Mouse (Mus musculus) neural tube, embryonic 11.5 days (tissue): ENCODE results near the gene Snx19. TPM values are rescaled to one million over a fixed set of nuclear protein-coding genes. Genes with fewer than 3 reads are reported as not detected.
A peak's percentile ranks its signal among the peaks of the same experiment; 100 is the strongest.

Experiments
- ATAC-seq: fragments of 200-750 bp; cut with Nextera tagmentation; 2 replicates; pipeline ENCODE4 v1.8.0; 2017; ENCODE audit warnings: moderate number of reproducible peaks, mild to moderate bottlenecking, moderate TSS enrichment, moderate library complexity; ENCODE audit not compliant: insufficient read depth, low FRiP score, low TSS enrichment
- DNase-seq: peaks from one replicate; pipeline ENCODE4 v3.0.0-alpha.2; 2015; ENCODE audit warnings: low spot score
- H3K27ac ChIP-seq: fragments of 300-500 bp; sonication (generic); 2 replicates; pipeline ENCODE4 v1.5.1; 2014; ENCODE audit warnings: low read depth, mild to moderate bottlenecking, low read length
- H3K27me3 ChIP-seq: fragments of 300-500 bp; sonication (generic); 2 replicates; pipeline ENCODE4 v1.6.1; 2014; ENCODE audit warnings: mild to moderate bottlenecking, low read length, mixed read lengths; ENCODE audit not compliant: control insufficient read depth, insufficient read depth
- H3K36me3 ChIP-seq: fragments of 300-500 bp; sonication (generic); 2 replicates; pipeline ENCODE4 v1.6.1; 2014; ENCODE audit warnings: mild to moderate bottlenecking, low read length, moderate library complexity, mixed read lengths; ENCODE audit not compliant: control insufficient read depth, insufficient read depth
- H3K4me1 ChIP-seq: fragments of 300-500 bp; sonication (generic); 2 replicates; pipeline ENCODE4 v1.6.1; 2014; ENCODE audit warnings: low read length, mixed read lengths; ENCODE audit not compliant: control insufficient read depth, insufficient read depth
- H3K4me2 ChIP-seq: fragments of 300-500 bp; sonication (generic); 2 replicates; pipeline ENCODE4 v1.6.1; 2014; ENCODE audit warnings: low read depth, mild to moderate bottlenecking, moderate library complexity
- H3K4me3 ChIP-seq: fragments of 300-500 bp; sonication (generic); 2 replicates; pipeline ENCODE4 v1.5.1; 2014; ENCODE audit warnings: low read depth, low read length
- H3K9ac ChIP-seq: fragments of 300-500 bp; sonication (generic); 2 replicates; pipeline ENCODE4 v1.6.1; 2014; ENCODE audit warnings: mild to moderate bottlenecking, low read length
- H3K9me3 ChIP-seq: fragments of 300-500 bp; sonication (generic); 2 replicates; pipeline ENCODE4 v1.6.1; 2016; ENCODE audit warnings: low read length; ENCODE audit not compliant: control insufficient read depth
- WGBS: fragments of 180-500 bp; shearing (Covaris S2); extraction: QIAGEN DNeasy Blood & Tissue Kit; methylation state at CpG from one replicate; pipeline ENCODE4 v1.1.7; 2014; 5-methylcytosine and 5-hydroxymethylcytosine counted together
- polyA plus RNA-seq: library from polyadenylated mRNA; unstranded; fragments of >200 nt; fragmentation: Nextera tagmentation; extraction: Ambion mirVana; gene quantifications from 2 replicates; pipeline ENCODE4 v1.2.1, GENCODE M21; 2014

Snx19 gene
- polyA plus RNA-seq, 1 experiment from 2014 or later: 32.3 TPM

- WGBS: 85% methylated on average over 6 of the region's 6 CpGs
Measured at GRCm38 (mm10) chr9:30456250-30456649, 29.3 kb downstream of the Snx19 start.

GRCm38 (mm10) chr9:30460501-30460900 lies 33.6 kb downstream of the Snx19 start:
- no peak overlapping the region for H3K9ac ChIP-seq
- no peak for DNase-seq
- no peaks in the 10 kb centered on the region for H3K4me1 ChIP-seq
- no peak overlapping the region for H3K4me2 ChIP-seq
- whole genome bisulfite sequencing: 77% methylated on average over 8 of the region's 8 CpGs
- peaks cover 4% of the 10 kb centered on the region; the same call in 1 of the 2 replicates for H3K36me3 ChIP-seq
- no peak for ATAC-seq
- H3K4me3 ChIP-seq: no peak overlapping the region
- H3K27me3 ChIP-seq: no peaks in the 10 kb centered on the region
- no peaks in the 10 kb centered on the region for H3K9me3 ChIP-seq
- no peak overlapping the region for H3K27ac ChIP-seq

More at GRCm38 (mm10) chr9:30456250-30456649, 29.3 kb downstream of the Snx19 start:
- Histone ChIP-seq H3K36me3 (no peaks in the 10 kb centered on the region), H3K4me2 (no peak overlapping the region), H3K4me3 (no peak overlapping the region), H3K4me1 (no peaks in the 10 kb centered on the region), H3K27ac (no peak overlapping the region), H3K9me3 (no peaks in the 10 kb centered on the region), H3K27me3 (no peaks in the 10 kb centered on the region), H3K9ac (no peak overlapping the region)
- no peak for ATAC-seq
- DNase-seq: no peak

DNA sequence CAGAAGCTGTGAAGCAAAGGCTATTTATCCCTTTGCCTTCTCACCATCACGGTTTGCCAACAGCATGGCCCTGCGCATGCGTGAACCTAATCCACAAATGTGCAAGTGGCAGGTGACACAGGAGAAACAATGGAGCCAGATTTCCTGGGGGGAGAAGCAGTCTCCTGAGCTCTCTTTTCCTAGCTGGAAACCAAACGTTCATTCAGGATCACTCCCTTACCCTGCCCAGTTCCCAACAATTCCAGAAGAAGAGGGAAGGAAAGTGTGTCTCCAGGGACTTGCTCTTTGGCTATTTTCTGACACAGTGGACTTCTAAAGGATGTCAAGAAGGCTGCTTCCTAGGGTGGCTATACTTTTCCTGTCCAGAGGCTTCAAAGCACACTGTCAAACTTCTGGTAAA lies 37.8 kb downstream of the Snx19 start:
- DNase-seq (no peak), ATAC-seq (no peak)
- Histone ChIP-seq H3K4me1 (no peaks in the 10 kb centered on the region), H3K4me2 (no peak overlapping the region), H3K27me3 (no peaks in the 10 kb centered on the region), H3K4me3 (no peak overlapping the region), H3K9ac (no peak overlapping the region), H3K36me3 (peaks cover 4% of the 10 kb centered on the region), H3K9me3 (no peaks in the 10 kb centered on the region), H3K27ac (no peak overlapping the region)
- WGBS: 82% methylated on average over 4 of the region's 4 CpGs

DNA sequence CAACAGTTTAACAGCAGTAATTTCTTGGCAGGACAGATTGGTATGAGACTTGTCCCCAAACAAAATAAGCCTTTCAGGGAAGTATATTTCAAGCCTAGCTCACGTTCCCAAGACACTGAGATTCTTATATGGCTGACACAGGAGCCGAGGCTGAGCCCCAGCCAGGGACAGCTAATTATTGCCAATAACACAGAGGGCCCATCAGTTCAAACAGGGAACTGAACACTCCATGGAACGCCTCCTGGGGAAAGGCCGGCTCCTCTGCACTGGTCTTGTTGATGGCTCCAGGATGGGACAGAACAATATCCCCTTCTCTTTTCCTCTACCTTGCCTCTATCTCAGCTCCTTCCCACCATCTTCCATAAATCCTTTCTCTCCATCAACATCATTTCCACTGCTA lies 53.1 kb downstream of the Snx19 start:
- no peak for DNase-seq

DNA sequence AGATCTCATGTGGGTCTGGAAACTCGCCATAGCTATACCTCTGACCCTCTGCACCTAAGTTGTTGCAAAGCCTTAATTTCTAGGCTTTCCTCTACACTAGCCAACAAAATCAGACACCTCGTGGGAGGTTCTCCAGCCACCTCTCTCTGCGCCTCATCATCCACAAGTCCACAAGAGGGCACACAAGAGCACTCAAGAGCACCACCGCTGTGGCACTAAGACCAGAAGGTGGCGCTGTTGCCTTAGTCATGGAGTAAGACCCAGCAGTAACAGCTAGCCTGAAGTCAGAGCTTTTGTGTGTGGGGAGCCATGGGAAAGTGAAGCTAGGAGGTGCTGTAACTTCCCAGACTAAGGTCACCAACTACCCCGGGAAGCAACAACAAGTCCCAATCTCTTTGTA lies 53.6 kb downstream of the Snx19 start:
- Histone ChIP-seq H3K9ac (no peak overlapping the region), H3K4me2 (no peak overlapping the region), H3K36me3 (no peaks in the 10 kb centered on the region), H3K9me3 (no peaks in the 10 kb centered on the region), H3K4me1 (no peaks in the 10 kb centered on the region), H3K27ac (no peak overlapping the region), H3K4me3 (no peak overlapping the region), H3K27me3 (no peaks in the 10 kb centered on the region)
- WGBS: 4% methylated on average over 6 of the region's 6 CpGs
- peak; percentile 91 for ATAC-seq
- DNase-seq: peak; percentile 96

More for the DNA sequence above, 53.1 kb downstream of the Snx19 start:
- WGBS: 67% methylated on average over 4 of the region's 4 CpGs
- no peaks in the 10 kb centered on the region for H3K27me3 ChIP-seq
- no peak overlapping the region for H3K4me2 ChIP-seq
- ATAC-seq: no peak
- no peaks in the 10 kb centered on the region for H3K9me3 ChIP-seq
- H3K4me1 ChIP-seq: no peaks in the 10 kb centered on the region
- no peak overlapping the region for H3K4me3 ChIP-seq
- H3K9ac ChIP-seq: no peak overlapping the region
- H3K36me3 ChIP-seq: no peaks in the 10 kb centered on the region
- no peak overlapping the region for H3K27ac ChIP-seq

- no peak overlapping the region for H3K9ac ChIP-seq
- 94% methylated on average over 4 of the region's 4 CpGs for WGBS
- no peak for ATAC-seq
Measured at GRCm38 (mm10) chr9:30482116-30482515, 55.2 kb downstream of the Snx19 start.

DNA sequence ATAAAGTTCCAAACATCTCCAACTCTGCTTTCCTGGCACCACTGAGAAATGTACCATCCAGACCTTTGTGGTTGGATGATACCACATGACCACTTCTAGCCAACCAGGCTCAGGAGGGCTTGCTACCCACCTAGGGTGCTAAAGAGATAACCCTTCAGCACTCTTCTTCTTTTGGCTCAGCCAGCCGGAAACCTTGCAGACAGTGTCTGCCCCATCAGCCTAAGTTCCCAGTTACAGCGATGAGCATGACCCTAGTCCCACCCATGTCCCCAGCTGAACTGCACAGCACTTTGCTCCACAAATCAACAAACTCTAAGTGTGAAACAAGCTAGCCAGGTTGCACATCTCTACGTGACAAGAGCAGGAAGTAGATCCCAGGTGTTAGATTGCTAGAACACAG lies 57.3 kb downstream of the Snx19 start:
- Histone ChIP-seq H3K4me3 (no peak overlapping the region), H3K4me1 (no peaks in the 10 kb centered on the region), H3K27ac (no peak overlapping the region), H3K36me3 (no peaks in the 10 kb centered on the region), H3K9me3 (no peaks in the 10 kb centered on the region), H3K4me2 (no peak overlapping the region), H3K9ac (no peak overlapping the region), H3K27me3 (no peaks in the 10 kb centered on the region)
- ATAC-seq (no peak), DNase-seq (no peak)
- WGBS: 87% methylated on average over 3 of the region's 3 CpGs

More at GRCm38 (mm10) chr9:30482116-30482515, 55.2 kb downstream of the Snx19 start:
- Histone ChIP-seq H3K4me3 (no peak overlapping the region), H3K4me1 (no peaks in the 10 kb centered on the region), H3K4me2 (no peak overlapping the region), H3K27me3 (no peaks in the 10 kb centered on the region), H3K36me3 (no peaks in the 10 kb centered on the region), H3K27ac (no peak overlapping the region), H3K9me3 (no peaks in the 10 kb centered on the region)
- no peak for DNase-seq

DNA sequence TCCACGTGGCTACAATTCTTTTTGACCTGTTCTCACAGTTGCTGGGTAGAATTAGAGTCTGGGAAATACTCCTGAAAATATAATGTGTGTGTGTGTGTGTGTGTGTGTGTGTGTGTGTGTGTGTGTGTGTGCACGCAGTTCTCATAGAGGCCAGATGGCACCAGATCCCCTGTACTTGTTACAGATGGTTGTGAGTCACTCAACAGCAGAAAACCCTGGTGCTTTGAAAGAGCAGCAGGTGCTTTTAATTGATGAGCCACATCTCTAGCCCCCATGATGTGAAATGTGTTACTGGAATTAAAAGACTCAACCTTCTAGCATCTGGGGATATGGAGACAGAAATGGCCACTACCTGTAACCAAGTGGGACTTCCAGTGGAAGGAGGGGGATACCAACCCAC lies 58.3 kb downstream of the Snx19 start:
- Histone ChIP-seq H3K4me3 (no peak overlapping the region), H3K9me3 (no peaks in the 10 kb centered on the region), H3K9ac (no peak overlapping the region), H3K27ac (no peak overlapping the region), H3K27me3 (no peaks in the 10 kb centered on the region), H3K4me2 (no peak overlapping the region), H3K36me3 (no peaks in the 10 kb centered on the region), H3K4me1 (no peaks in the 10 kb centered on the region)
- whole genome bisulfite sequencing: 90% methylated on average over 2 of the region's 2 CpGs
- DNase-seq (no peak), ATAC-seq (no peak)

DNA sequence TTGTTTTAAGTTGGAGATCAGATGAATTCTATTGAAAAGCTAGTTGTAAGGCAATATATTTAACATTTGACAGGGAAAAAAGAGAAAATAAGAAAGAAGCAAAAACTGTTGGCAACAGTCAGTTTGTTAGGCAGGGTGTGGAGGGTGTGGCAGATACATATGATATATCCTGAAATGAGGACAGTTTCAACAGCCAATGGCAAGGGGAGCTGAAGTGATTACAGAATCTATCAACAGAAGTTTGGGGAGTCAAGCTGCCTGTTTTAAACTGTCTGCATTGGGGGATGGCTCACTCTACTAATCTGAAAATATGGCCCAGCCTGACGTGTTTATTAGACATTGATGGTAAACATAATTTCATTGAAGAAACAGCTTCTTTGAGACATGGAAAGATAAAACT lies 61.5 kb downstream of the Snx19 start:
- WGBS: 95% methylated on average over 1 of the region's 1 CpGs
- Histone ChIP-seq H3K27ac (no peak overlapping the region), H3K36me3 (no peaks in the 10 kb centered on the region), H3K9ac (no peak overlapping the region), H3K27me3 (no peaks in the 10 kb centered on the region), H3K4me2 (no peak overlapping the region), H3K4me3 (no peak overlapping the region), H3K9me3 (no peaks in the 10 kb centered on the region), H3K4me1 (no peaks in the 10 kb centered on the region)
- no peak for DNase-seq
- no peak for ATAC-seq
